Mouse (Mus musculus) CH12.LX (cell line): ENCODE data around the gene Rpl13a. TPM values are rescaled to one million over a fixed set of nuclear protein-coding genes. Genes with fewer than 3 reads are reported as not detected.

ENCODE experiments used
- DNase-seq: peaks from one replicate; pipeline ENCODE4 v3.0.0-alpha.2; 2013; ENCODE audit errors: extremely low read depth
- H3K27ac ChIP-seq: 2 replicates; pipeline ENCODE4 v1.5.1; 2012; ENCODE audit warnings: low read depth, mild to moderate bottlenecking, control low read depth, moderate library complexity; ENCODE audit not compliant: insufficient read depth
- H3K27me3 ChIP-seq: replicated peaks from 2 replicates; pipeline ENCODE3; 2012; ENCODE audit warnings: inconsistent platforms
- H3K36me3 ChIP-seq, 2 experiments: replicated peaks in 1 of 2; 2 replicates each; pipeline versions ENCODE3 to v1.6.1; 2012; ENCODE audit warnings: inconsistent platforms in 1 of 2, low read length in 1 of 2, mild to moderate bottlenecking in 1 of 2, mixed read lengths in 1 of 2, moderate library complexity in 1 of 2; ENCODE audit not compliant: control insufficient read depth in 1 of 2, insufficient read depth in 1 of 2
- H3K4me1 ChIP-seq, 2 experiments: 2 replicates each; pipeline ENCODE4 v1.6.1; 2012; ENCODE audit warnings: inconsistent platforms in 1 of 2, moderate library complexity in 1 of 2; ENCODE audit not compliant: insufficient read depth in 2 of 2, control insufficient read depth in 1 of 2
- H3K4me2 ChIP-seq: 2 replicates; pipeline ENCODE4 v1.6.1; 2012; ENCODE audit warnings: low read depth, mild to moderate bottlenecking, control low read depth; ENCODE audit not compliant: poor library complexity, insufficient read depth, severe bottlenecking
- H3K4me3 ChIP-seq, 3 experiments: fragments of 150-350 bp in 1 of 3; sonication (generic) in 1 of 3; replicated peaks in 1 of 3; 2 replicates each; pipeline versions ENCODE3 to v1.5.1; 2011 to 2012; ENCODE audit warnings: low read depth in 2 of 3, low read length in 2 of 3, mild to moderate bottlenecking in 2 of 3, moderate library complexity in 2 of 3, control low read depth in 1 of 3, improper control_type of control experiment in 1 of 3, inconsistent platforms in 1 of 3, mixed read lengths in 1 of 3; ENCODE audit not compliant: poor library complexity in 1 of 3
- H3K79me2 ChIP-seq: replicated peaks from 2 replicates; pipeline ENCODE4 v1.6.1; 2012; ENCODE audit warnings: mild to moderate bottlenecking, moderate library complexity; ENCODE audit not compliant: control insufficient read depth, poor library complexity, insufficient read depth, severe bottlenecking; ENCODE audit errors: extremely low read depth
- H3K9ac ChIP-seq: 2 replicates; pipeline ENCODE4 v1.6.1; 2012; ENCODE audit warnings: low read depth, mild to moderate bottlenecking, control low read depth, moderate library complexity; ENCODE audit not compliant: insufficient read depth
- H3K9me3 ChIP-seq: replicated peaks from 2 replicates; pipeline ENCODE3; 2012; ENCODE audit warnings: low read length, inconsistent platforms, mixed read lengths
- BHLHE40 ChIP-seq: IDR thresholded peaks from 2 replicates; pipeline ENCODE4 v1.6.1; 2011; ENCODE audit warnings: mild to moderate bottlenecking, low read depth, low read length, improper control_type of control experiment
- CHD1 ChIP-seq: IDR thresholded peaks from 2 replicates; pipeline ENCODE4 v1.6.1; 2012; ENCODE audit warnings: low read depth, low read length, improper control_type of control experiment, inconsistent platforms
- CHD2 ChIP-seq: IDR thresholded peaks from 2 replicates; pipeline ENCODE4 v1.6.1; 2011; ENCODE audit warnings: low read length, improper control_type of control experiment
- CTCF ChIP-seq, 2 experiments: IDR thresholded peaks in 1 of 2; conservative IDR thresholded peaks in 1 of 2; 2 replicates each; pipeline ENCODE4 v1.5.1; 2011 to 2012; ENCODE audit warnings: low read depth in 2 of 2, low read length in 2 of 2, improper control_type of control experiment in 1 of 2, inconsistent platforms in 1 of 2, mild to moderate bottlenecking in 1 of 2, moderate library complexity in 1 of 2
- GABPA ChIP-seq: IDR thresholded peaks from 2 replicates; pipeline ENCODE4 v1.6.1; 2012; ENCODE audit warnings: low read depth, low read length, improper control_type of control experiment, inconsistent platforms; ENCODE audit not compliant: insufficient replicate concordance
- HCFC1 ChIP-seq: IDR thresholded peaks from 2 replicates; pipeline ENCODE4 v1.6.1; 2012; ENCODE audit warnings: low read depth, mild to moderate bottlenecking, inconsistent platforms, low read length, improper control_type of control experiment
- KAT2A ChIP-seq: IDR thresholded peaks from 2 replicates; pipeline ENCODE4 v1.6.1; 2012; ENCODE audit warnings: low read length, improper control_type of control experiment, inconsistent platforms; ENCODE audit not compliant: insufficient replicate concordance
- MAFK ChIP-seq: IDR thresholded peaks from 2 replicates; pipeline ENCODE4 v1.6.1; 2011; ENCODE audit warnings: low read length, improper control_type of control experiment; ENCODE audit not compliant: insufficient replicate concordance
- MAX ChIP-seq: IDR thresholded peaks from 2 replicates; pipeline ENCODE4 v1.6.1; 2011; ENCODE audit warnings: low read length, improper control_type of control experiment
- MAZ ChIP-seq: IDR thresholded peaks from 2 replicates; pipeline ENCODE4 v1.6.1; 2012; ENCODE audit warnings: low read depth, mild to moderate bottlenecking, inconsistent platforms, low read length, improper control_type of control experiment, moderate library complexity
- MEF2A ChIP-seq: IDR thresholded peaks from 2 replicates; pipeline ENCODE4 v1.6.1; 2014; ENCODE audit warnings: low read depth, mild to moderate bottlenecking, inconsistent platforms, low read length, improper control_type of control experiment, borderline replicate concordance
- MXI1 ChIP-seq: IDR thresholded peaks from 2 replicates; pipeline ENCODE4 v1.6.1; 2011; ENCODE audit warnings: mild to moderate bottlenecking, low read depth, low read length, improper control_type of control experiment
- NRF1 ChIP-seq: IDR thresholded peaks from 2 replicates; pipeline ENCODE4 v1.6.1; 2014; ENCODE audit warnings: low read depth, mild to moderate bottlenecking, inconsistent platforms, low read length, improper control_type of control experiment, moderate library complexity
- PAX5 ChIP-seq: IDR thresholded peaks from 2 replicates; pipeline ENCODE4 v1.6.1; 2012; ENCODE audit warnings: low read length, inconsistent platforms, mixed read lengths
- POLR2AphosphoS2 ChIP-seq: IDR thresholded peaks from 2 replicates; pipeline ENCODE4 v1.6.1; 2011; ENCODE audit warnings: low read depth, low read length, improper control_type of control experiment
- RCOR1 ChIP-seq: conservative IDR thresholded peaks from 2 replicates; pipeline ENCODE4 v1.6.1; 2012; ENCODE audit warnings: low read depth, mild to moderate bottlenecking, inconsistent platforms, low read length, improper control_type of control experiment
- SMC3 ChIP-seq: IDR thresholded peaks from 2 replicates; pipeline ENCODE4 v1.6.1; 2011; ENCODE audit warnings: low read depth, low read length, improper control_type of control experiment
- USF2 ChIP-seq: conservative IDR thresholded peaks from 2 replicates; pipeline ENCODE4 v1.6.1; 2011; ENCODE audit warnings: low read depth, low read length, improper control_type of control experiment
- ZKSCAN1 ChIP-seq: IDR thresholded peaks from 2 replicates; pipeline ENCODE4 v1.6.1; 2012; ENCODE audit warnings: low read depth, inconsistent platforms, low read length, improper control_type of control experiment, borderline replicate concordance
- dilution Hi-C: fragments of 300-500 bp; cut with MboI; formaldehyde crosslinking; loops from 2 replicates; pipeline ENCODE4 v1.14.3; 2020; ENCODE audit warnings: low sequenced_read_pairs; ENCODE audit not compliant: extremely low pct_unique_long_range_greater_than_20kb, extremely low pct_ligation_motif_present
- in situ Hi-C: fragments of 300-500 bp; cut with MboI; formaldehyde crosslinking; loops from 3 replicates; pipeline ENCODE4 v1.14.3; 2019; ENCODE audit warnings: low sequenced_read_pairs, low pct_ligation_motif_present, low pct_unique_long_range_greater_than_20kb, mixed read lengths
- polyA plus RNA-seq: library from polyadenylated mRNA; unstranded; fragments of >175 nt; gene quantifications from 2 replicates; pipeline ENCODE4 v1.2.1, GENCODE M21; 2012; ENCODE audit warnings: low read depth; ENCODE audit not compliant: insufficient read length
- total RNA-seq, 2 experiments: library from RNA; depleted of rRNA; stranded (reverse); fragments of 300-350 nt in 1 of 2; fragments of >200 nt in 1 of 2; gene quantifications; 2 replicates each; pipeline ENCODE4 v1.2.3; 2012 to 2014

Gene Rpl13a
- total and polyA plus RNA-seq, 3 experiments: 2,822 to 5,043 (median 4,154) TPM

DNA sequence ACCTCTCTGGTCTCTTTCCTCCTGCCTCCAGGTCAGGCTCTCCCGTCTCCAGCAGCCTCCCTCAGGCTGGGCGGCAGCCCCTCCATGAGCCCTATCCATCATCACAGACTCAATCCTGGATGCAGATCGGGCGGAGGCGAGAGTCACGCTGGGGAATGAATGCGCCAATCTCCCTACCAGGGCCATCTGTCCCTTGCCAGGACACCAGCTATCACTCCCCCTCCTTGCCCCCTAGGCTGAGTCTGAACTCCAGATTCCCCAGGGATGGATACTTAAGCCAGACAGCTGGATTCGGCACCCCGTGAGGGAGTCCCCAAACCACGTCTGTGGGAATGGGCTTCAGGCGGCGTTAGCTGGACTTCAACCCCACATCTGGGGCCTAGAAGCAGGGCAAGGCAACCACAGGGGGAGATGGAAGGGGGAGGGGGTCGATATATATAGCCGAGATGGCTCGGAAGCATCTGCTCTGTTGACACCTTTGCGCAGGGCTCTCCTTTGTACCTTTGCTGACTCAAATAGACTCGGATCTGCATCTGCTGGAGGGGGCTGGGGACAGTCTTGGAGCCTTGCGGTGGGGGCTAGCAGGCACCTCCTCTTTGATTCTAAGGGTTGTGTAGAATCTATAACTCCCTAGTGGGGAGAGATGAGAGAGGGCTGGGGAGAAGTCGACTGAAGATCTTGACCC lies 39.3 kb upstream of the Rpl13a start:
- H3K4me2 ChIP-seq: no peak overlapping the region
- dilution Hi-C loops (no loop called here), in situ Hi-C loops (loop anchor here (10.0 kb wide), 1 partner anchor 137 kb away; no protein-coding TSS in a partner anchor)
- no peak overlapping the region for H3K9ac ChIP-seq
- H3K4me1 ChIP-seq: no peaks in the 10 kb centered on the region
- peaks cover 35% of the 10 kb centered on the region for H3K9me3 ChIP-seq
- H3K27ac ChIP-seq: no peak overlapping the region
- no peak for TF ChIP-seq BHLHE40
- TF ChIP-seq PAX5: no peak
- no peak for TF ChIP-seq NRF1
- TF ChIP-seq ZKSCAN1: no peak
- TF ChIP-seq HCFC1: no peak
- TF ChIP-seq SMC3: no peak
- TF ChIP-seq CHD1: no peak
- no peak for TF ChIP-seq CTCF (conservative IDR thresholded peaks at IDR 0.05 in 1 of 2, IDR thresholded peaks at IDR 0.05 in 1 of 2; ENCODE audit: low read depth in 2 of 2, low read length in 2 of 2)
- H3K36me3 ChIP-seq: no peaks in the 10 kb centered on the region
- no peak for DNase-seq
- H3K4me3 ChIP-seq: no peak overlapping the region
- H3K79me2 ChIP-seq: no peaks in the 10 kb centered on the region
- H3K27me3 ChIP-seq: peaks cover 66% of the 10 kb centered on the region

DNA sequence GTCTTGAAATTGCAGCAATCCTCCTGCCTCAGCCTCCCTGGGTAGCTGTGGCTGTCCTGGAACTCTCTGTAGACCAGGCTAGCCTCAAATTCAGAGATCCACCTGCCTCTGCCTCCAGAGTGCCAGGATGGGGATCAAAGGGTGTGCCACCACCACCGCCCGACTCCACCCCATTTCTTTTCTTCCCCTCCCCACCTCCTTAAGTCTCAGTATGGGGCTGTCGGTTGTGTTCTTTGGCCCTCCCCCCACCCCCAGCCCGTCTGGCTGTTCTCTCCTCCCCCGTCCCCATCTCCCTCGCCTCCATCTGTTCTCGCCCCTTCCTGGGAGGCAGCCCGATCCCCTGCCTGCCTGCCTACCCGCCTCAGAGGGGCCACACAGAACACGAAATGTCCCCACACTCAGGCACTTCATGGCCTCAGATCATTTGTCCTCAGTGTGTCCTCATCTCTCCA lies 38.4 kb upstream of the Rpl13a start:
- DNase-seq: no peak
- no peaks in the 10 kb centered on the region for H3K79me2 ChIP-seq
- H3K27ac ChIP-seq: no peak overlapping the region
- no peak overlapping the region for H3K9ac ChIP-seq
- peaks cover 0 to 8% of the 10 kb centered on the region in 2 experiments; a peak in 3 of 4 replicates for H3K4me1 ChIP-seq
- in situ Hi-C loops: loop anchor here (10.0 kb wide), 1 partner anchor 138 kb away; no protein-coding TSS in a partner anchor
- peaks cover 31% of the 10 kb centered on the region for H3K9me3 ChIP-seq
- H3K27me3 ChIP-seq: peaks cover 71% of the 10 kb centered on the region
- dilution Hi-C loops: no loop called here
- TF ChIP-seq NRF1 (no peak), CHD2 (no peak), KAT2A (no peak), USF2 (no peak), MAX (no peak), MAZ (no peak), MEF2A (no peak), RCOR1 (no peak), HCFC1 (no peak), GABPA (no peak), MAFK (no peak), POLR2AphosphoS2 (no peak), MXI1 (no peak), CTCF (conservative IDR thresholded peaks at IDR 0.05 in 1 of 2, IDR thresholded peaks at IDR 0.05 in 1 of 2; ENCODE audit: low read depth in 2 of 2, low read length in 2 of 2) (no peak)
- TF ChIP-seq, all 38 proteins: peak for 0
- H3K4me3 ChIP-seq: no peak overlapping the region
- no peak overlapping the region for H3K4me2 ChIP-seq
- no peaks in the 10 kb centered on the region for H3K36me3 ChIP-seq
